Mouse (Mus musculus): ENCODE measurements around the gene Eloa. TPM values are rescaled to one million over a fixed set of nuclear protein-coding genes. Genes with fewer than 3 reads are reported as not detected.

Gene Eloa
- polyA plus RNA-seq, 1 experiment = 8.3 TPM

GRCm38 (mm10) chr4:136043784-136044400, 22.3 kb upstream of the Eloa start:
- TF ChIP-seq GATA1 (IDR thresholded peaks at IDR 0.05; ENCODE audit: low read length) = no peak

DNA sequence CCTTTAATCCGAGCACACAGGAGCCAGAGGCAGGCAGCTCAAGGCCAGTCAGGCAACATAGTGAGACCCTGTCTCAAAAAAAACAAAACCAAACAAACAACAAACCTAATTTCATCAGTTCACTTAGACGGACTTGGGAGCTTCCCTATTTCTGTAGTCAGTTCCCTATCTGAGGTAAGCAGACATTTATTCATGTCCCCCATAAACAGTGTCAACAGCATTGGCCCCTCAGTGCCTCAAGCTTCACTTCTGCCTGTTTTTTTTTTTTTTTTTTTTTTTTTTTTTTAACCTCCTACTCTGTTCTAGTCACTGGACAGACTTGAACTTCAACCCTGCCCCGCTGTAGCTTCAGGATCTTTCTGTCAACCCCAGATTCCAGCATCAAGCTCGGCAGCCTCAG, 13.5 kb upstream of the Eloa start:
- TF ChIP-seq GATA1 (IDR thresholded peaks at IDR 0.05; ENCODE audit: low read length) = no peak

- no peak for TF ChIP-seq GATA1 (IDR thresholded peaks at IDR 0.05; ENCODE audit: low read length)
Observed at GRCm38 (mm10) chr4:136033231-136033630, 11.7 kb upstream of the Eloa start.

DNA sequence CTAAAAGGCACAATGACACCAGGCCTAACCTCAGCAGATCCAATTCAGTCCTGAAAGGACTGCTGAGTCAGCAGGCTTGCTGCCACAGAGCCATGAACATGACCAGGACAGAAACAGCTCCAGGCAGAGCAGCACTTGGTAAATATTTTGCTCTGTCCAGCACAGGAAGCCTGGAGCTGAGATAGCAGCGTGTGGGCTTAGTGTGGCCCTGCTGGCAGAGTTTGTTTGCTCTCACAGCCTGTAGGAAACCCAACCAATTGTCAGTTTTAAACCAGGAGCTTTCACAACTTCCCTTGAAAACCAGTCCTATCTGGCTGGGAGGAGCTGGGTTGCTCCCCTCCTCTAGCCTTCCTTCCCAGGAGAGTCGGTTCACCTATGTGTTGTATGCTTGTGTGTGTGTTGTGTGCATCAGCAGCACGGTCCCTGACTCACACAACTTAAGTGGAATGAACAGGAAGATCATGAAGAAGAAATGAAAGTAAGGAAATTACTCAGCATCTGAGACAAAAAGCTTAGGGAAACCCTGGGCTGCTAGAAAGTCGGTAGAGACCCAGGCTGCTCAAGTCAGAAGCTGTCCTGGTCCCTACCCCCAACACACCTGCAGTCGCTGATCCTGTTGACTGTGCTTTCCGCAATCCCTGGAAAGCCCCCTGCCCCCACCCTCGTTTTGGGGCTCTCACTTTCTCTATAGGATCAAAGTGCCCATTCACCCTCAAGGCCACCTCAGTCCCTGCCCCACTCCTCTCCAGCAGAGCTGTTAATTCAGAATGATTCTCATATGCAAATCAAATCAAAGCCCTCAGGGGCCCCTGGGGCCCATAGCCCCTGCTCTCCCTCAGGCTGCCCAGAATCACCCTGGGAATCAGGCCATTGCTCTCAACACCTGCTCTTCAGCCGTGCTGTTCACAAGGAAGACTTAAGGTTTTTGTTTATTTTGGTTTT, 9.7 kb upstream of the Eloa start:
- TF ChIP-seq GATA1 (IDR thresholded peaks at IDR 0.05; ENCODE audit: low read length) = no peak

GRCm38 (mm10) chr4:136028689-136029088, 7.1 kb upstream of the Eloa start:
- TF ChIP-seq GATA1 (IDR thresholded peaks at IDR 0.05; ENCODE audit: low read length) = peak; percentile 23

DNA sequence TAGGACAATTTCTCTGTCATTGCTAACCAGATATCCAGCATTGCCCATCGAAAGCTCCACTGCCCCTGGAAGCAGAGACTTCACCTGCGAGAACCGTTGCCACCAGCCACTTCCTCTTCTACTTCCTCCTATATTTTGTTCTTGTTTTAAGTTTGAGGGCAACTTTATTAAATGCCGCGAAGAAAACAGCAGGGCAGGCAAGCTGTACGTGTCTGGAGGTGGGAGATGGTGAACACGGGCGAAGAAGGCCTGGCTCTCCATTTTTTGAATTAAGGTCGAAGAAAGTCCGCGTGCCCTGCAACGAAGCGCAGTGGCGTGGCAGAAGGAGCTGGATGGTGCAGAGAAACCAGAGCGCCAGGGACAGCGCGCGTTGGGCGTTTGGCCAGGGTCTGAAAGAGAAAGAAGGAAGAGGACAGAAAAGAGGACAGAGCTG, 6.6 kb upstream of the Eloa start:
- no peak for TF ChIP-seq GATA1 (IDR thresholded peaks at IDR 0.05; ENCODE audit: low read length)

DNA sequence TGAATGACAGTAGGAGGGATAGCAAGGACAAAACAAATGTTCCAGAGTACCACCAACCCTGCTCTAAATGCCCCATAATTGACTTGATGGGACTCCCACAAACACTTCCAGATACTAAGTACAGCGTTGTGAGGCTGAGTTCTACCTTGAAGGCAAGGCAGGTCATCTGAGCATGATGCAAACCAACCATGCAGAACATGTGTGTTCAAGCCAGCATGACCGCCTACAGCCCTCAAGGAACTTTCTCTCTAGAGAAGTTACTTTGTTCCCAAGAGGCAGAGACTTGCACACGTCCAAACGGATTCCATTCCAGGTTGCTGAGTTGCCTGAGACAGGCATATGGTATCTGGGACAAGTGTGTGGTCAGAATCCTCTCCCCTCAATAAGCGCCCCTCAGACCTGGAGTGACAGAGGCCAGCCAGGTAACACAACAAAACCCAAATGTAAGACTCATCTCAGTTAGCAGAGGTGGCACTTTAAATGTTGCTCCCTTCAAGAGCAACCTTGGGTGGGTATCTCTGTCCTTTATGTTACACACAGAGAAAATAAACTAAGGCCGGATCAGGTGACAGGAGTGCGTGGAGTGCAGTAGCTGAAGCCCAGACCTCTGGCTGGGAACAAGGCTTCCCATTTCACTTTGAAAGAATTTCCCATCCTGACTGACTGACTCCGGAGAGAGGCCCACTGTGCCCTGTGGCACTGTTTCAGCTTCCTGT, 6.0 kb upstream of the Eloa start:
- TF ChIP-seq GATA1 (IDR thresholded peaks at IDR 0.05; ENCODE audit: low read length) = no peak

DNA sequence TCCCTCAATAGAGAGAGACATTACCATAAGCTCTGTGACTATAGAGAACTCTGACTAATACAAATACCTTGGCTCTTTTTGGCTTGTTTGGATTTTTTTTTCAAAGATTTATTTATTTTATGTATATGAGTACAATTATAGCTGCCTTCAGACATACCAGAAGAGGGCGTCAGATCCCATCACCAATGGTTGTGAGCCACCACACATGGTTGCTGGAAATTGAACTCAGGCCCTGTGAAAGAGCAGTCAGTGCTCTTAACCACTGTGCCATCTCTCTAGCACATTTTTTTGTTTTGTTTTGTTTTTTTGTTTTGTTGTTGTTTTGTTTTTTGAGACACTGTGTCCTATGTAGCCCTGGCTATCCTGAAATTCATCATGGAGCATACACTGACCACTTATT, 3.8 kb upstream of the Eloa start:
- no peak for TF ChIP-seq GATA1 (IDR thresholded peaks at IDR 0.05; ENCODE audit: low read length)

GRCm38 (mm10) chr4:136022924-136023323, 1.4 kb upstream of the Eloa start:
- no peak for TF ChIP-seq GATA1 (IDR thresholded peaks at IDR 0.05; ENCODE audit: low read length)

DNA sequence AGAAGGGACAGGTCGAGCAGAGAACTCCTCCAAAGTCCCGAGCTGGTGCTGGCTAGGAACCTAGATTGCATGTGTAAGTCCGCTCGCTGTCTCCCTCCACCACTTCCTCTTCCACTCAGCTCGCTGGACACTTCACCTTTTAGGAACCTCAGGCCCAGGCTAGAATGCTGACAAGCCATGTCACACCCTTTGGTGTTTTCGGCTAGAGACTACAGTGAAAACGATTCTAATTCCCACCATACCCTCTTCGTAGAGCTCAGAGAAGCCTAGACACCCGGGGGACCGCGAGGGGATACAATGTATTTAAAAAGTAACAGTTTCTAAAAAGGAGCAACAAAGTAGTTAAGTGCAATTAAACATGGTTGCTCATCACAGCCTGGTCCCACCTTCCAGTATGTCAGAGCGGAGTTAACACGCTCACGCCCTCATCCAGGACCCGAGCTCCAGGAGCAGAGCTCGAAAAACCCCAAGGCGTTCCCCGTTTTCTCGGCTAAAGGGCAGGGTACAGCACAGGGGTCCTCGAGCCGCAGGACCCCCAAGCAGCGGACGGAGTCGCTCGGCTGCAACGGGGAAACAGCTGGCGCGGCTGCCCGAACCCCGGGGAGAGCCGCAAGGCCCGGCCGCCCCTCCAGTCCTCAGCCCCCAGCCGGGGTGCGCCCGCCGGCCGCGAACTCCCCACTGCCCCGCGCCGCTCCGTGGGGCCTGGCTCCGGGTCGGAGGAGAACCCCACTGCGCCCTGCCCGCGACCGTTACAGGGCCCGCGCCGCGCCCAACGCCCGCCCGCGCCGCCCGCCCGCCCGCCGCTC, 617 bp downstream of the Eloa start:
- TF ChIP-seq GATA1 (IDR thresholded peaks at IDR 0.05; ENCODE audit: low read length) = no peak

- TF ChIP-seq GATA1 (IDR thresholded peaks at IDR 0.05; ENCODE audit: low read length) = no peak
Observed at GRCm38 (mm10) chr4:136016059-136016602, 5.4 kb downstream of the Eloa start.

DNA sequence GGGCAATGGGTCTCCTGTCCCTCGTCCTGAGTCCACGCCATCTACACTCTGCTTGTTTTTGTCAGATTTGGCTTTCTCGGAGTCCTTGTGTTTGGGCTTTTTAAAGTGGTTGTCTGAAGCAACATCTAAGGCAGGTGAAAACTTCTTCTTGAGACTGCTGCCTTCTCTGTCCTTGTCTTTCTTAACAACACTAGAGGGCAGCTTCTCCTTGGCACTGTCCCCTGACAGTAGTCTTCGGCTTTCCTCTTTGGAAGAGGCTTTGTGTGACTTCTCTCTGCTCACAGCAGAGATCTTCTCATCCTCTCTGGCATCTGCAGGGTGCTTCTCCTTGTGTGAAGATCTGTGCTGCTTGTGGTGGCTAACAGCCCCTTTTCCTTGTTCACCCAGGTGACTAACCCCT, 11.0 kb downstream of the Eloa start:
- TF ChIP-seq GATA1 (IDR thresholded peaks at IDR 0.05; ENCODE audit: low read length) = no peak

DNA sequence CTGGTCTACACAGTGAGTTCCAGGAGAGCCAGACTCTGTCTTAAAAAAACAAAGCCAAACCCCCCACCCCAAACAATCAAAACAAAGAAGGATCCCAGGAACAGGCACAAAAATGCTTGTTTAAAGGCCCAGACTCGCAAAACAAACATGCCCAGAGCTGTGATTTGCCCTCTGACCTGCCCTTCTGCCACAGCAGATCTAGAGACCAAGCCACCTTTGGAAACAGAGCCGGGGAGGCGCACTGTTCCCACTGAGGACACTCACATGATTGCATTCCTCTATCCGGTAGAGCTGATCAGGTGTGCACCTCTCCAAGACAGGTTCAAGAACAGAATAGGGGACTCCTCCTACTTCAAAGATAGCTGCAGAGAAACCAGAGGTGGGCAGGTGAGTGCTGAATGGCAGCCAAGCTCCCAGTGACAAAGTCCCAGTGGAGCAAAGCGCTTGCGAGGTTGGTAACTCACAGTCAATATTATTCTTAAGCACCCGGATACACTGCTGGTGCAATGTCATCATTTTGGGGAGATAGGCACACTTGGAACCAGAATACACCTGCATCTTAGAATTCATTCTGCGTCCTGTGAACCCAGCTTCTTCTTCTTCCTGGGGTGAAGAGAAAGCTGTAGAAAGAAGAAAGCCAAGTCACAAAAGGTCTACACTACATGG, 12.6 kb downstream of the Eloa start:
- no peak for TF ChIP-seq GATA1 (IDR thresholded peaks at IDR 0.05; ENCODE audit: low read length)

DNA sequence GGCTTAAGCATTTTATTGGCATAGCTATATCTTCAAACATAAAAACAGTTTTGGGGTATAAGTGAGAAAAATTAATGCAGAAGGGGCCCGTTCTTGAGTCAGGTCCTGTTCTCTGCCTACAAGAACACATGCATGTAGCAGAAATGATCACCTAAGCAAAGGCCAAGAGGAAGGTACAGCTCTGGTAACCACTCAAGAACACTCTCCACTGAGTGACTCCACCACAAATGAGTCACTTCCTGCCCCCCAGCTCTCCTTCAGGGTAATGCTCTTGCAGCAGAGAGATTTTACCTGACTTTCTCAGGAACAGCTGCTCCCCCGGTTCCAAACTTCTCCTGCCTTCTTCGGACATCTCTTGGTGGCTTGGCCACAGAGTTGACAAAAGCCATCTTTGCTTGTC, 14.7 kb downstream of the Eloa start:
- TF ChIP-seq GATA1 (IDR thresholded peaks at IDR 0.05; ENCODE audit: low read length) = no peak

All from G1E-ER4 (cell line).